Comparison of ENCODE assay signal across 10 mouse cellular contexts in genomic region chr11:95642534-95643280, GRCm38 (mm10). TPM values are rescaled to one million over a fixed set of nuclear protein-coding genes. Genes with fewer than 3 reads are reported as not detected.
DNase-seq lines count a peak whose midpoint lies in the region; ATAC-seq lines count a peak whose summit lies in the region.
"Had no signal": no experiment of that assay in that cellular context is flagged by ENCODE, and none has a peak within 500 bp of the region (broad histone marks: within the 10 kb centered on the region; RNA-seq: fewer than 3 reads in every experiment).

No protein-coding gene starts in this region.

- peaks cover 93% of the 10 kb centered on the region for H3K27me3 ChIP-seq in hindbrain, embryonic 10.5 days (ENCODE audit: insufficient read depth, poor library complexity, severe bottlenecking)
- peaks cover 24% of the 10 kb centered on the region; the same call in 1 of the 2 replicates for H3K27me3 ChIP-seq in hindbrain, embryonic 14.5 days (ENCODE audit: control insufficient read depth, insufficient read depth, low read length)
- peaks cover 3% of the 10 kb centered on the region; the same call in 1 of the 2 replicates for H3K27me3 ChIP-seq in forebrain, embryonic 16.5 days (replicated peaks; ENCODE audit: control insufficient read depth, insufficient read depth, low read length)
- peaks cover 90% of the 10 kb centered on the region for H3K27me3 ChIP-seq in heart, embryonic 10.5 days (ENCODE audit: insufficient read depth, poor library complexity, severe bottlenecking)
- H3K27me3 ChIP-seq in kidney, embryonic 15.5 days, result peaks cover 46% of the 10 kb centered on the region

- H3K4me2 ChIP-seq in hindbrain, embryonic 14.5 days (replicated peaks), result no peak overlapping the region
- no peak overlapping the region for H3K4me2 ChIP-seq in forebrain, embryonic 16.5 days (ENCODE audit: low read length)
- H3K4me2 ChIP-seq in kidney, embryonic 15.5 days, result no peak overlapping the region

- peaks cover 83% of the 10 kb centered on the region for H3K4me1 ChIP-seq in hindbrain, embryonic 10.5 days (replicated peaks)
- H3K4me1 ChIP-seq in hindbrain, embryonic 14.5 days (replicated peaks; ENCODE audit: control insufficient read depth, insufficient read depth, low read length), result peaks cover 15% of the 10 kb centered on the region; the same call in 1 of the 2 replicates
- H3K4me1 ChIP-seq in forebrain, embryonic 16.5 days (replicated peaks; ENCODE audit: control insufficient read depth, insufficient read depth, low read length), result peaks cover 36% of the 10 kb centered on the region
- H3K4me1 ChIP-seq in heart, embryonic 10.5 days, result peaks cover 70% of the 10 kb centered on the region
- peaks cover 58% of the 10 kb centered on the region for H3K4me1 ChIP-seq in kidney, embryonic 15.5 days

- no peaks in the 10 kb centered on the region for H3K9me3 ChIP-seq in hindbrain, embryonic 10.5 days
- no peaks in the 10 kb centered on the region for H3K9me3 ChIP-seq in hindbrain, embryonic 14.5 days (ENCODE audit: control insufficient read depth, low read length)
- no peaks in the 10 kb centered on the region for H3K9me3 ChIP-seq in forebrain, embryonic 16.5 days (ENCODE audit: control insufficient read depth, low read length)
- no peaks in the 10 kb centered on the region for H3K9me3 ChIP-seq in heart, embryonic 10.5 days
- no peaks in the 10 kb centered on the region for H3K9me3 ChIP-seq in kidney, embryonic 15.5 days (replicated peaks)

- no peaks in the 10 kb centered on the region for H3K36me3 ChIP-seq in hindbrain, embryonic 10.5 days
- H3K36me3 ChIP-seq in hindbrain, embryonic 14.5 days (replicated peaks; ENCODE audit: control insufficient read depth, insufficient read depth), result no peaks in the 10 kb centered on the region
- H3K36me3 ChIP-seq in forebrain, embryonic 16.5 days (ENCODE audit: control insufficient read depth, insufficient read depth), result no peaks in the 10 kb centered on the region
- H3K36me3 ChIP-seq in heart, embryonic 10.5 days, result no peaks in the 10 kb centered on the region
- no peaks in the 10 kb centered on the region for H3K36me3 ChIP-seq in kidney, embryonic 15.5 days

- H3K4me3 ChIP-seq in hindbrain, embryonic 10.5 days, result no peak overlapping the region
- H3K4me3 ChIP-seq in hindbrain, embryonic 14.5 days (replicated peaks; ENCODE audit: low read length), result no peak overlapping the region
- no peak overlapping the region for H3K4me3 ChIP-seq in forebrain, embryonic 16.5 days (replicated peaks; ENCODE audit: low read length)
- no peak overlapping the region for H3K4me3 ChIP-seq in heart, embryonic 10.5 days
- no peak overlapping the region for H3K4me3 ChIP-seq in kidney, embryonic 15.5 days (replicated peaks)

- H3K9ac ChIP-seq in hindbrain, embryonic 14.5 days, result no peak overlapping the region
- no peak overlapping the region for H3K9ac ChIP-seq in forebrain, embryonic 16.5 days (replicated peaks; ENCODE audit: low read depth, low read length)
- H3K9ac ChIP-seq in kidney, embryonic 15.5 days, result no peak overlapping the region

- intact Hi-C loops in left cerebral cortex, postnatal 4 days (cut with DNase I), result no loop called here

- no peak for DNase-seq in hindbrain, embryonic 10.5 days (ENCODE audit: low spot score)
- no peak for DNase-seq in hindbrain, embryonic 14.5 days (ENCODE audit: low spot score)
- DNase-seq in MN1 (ENCODE audit: low spot score), result peak; percentile 92
- peak; percentile 57 for DNase-seq in left cerebral cortex, postnatal 4 days
- no peak for DNase-seq in thymus, adult 18-20 months
- no peak for DNase-seq in heart, embryonic 10.5 days (ENCODE audit: low spot score)
- DNase-seq: cerebellum, adult 18-20 months; lung, postnatal 36 days had no signal

- 0 out of 2 replicates have a peak overlapping the region, but pooled peaks have one; percentile 24 for H3K27ac ChIP-seq in hindbrain, embryonic 10.5 days
- H3K27ac ChIP-seq in hindbrain, embryonic 14.5 days, result no peak overlapping the region
- no peak overlapping the region for H3K27ac ChIP-seq in forebrain, embryonic 16.5 days (ENCODE audit: low read length)
- no peak overlapping the region for H3K27ac ChIP-seq in heart, embryonic 10.5 days
- H3K27ac ChIP-seq in kidney, embryonic 15.5 days, result no peak overlapping the region

- 54% methylated on average over 12 of the region's 12 CpGs for WGBS in hindbrain, embryonic 10.5 days
- WGBS in hindbrain, embryonic 14.5 days, result 44% methylated on average over 12 of the region's 12 CpGs
- WGBS in forebrain, embryonic 16.5 days, result 14% methylated on average over 11 of the region's 12 CpGs
- 25% methylated on average over 11 of the region's 12 CpGs for WGBS in heart, embryonic 10.5 days
- WGBS in kidney, embryonic 15.5 days, result 35% methylated on average over 12 of the region's 12 CpGs

- no peak for ATAC-seq in hindbrain, embryonic 14.5 days (ENCODE audit: low FRiP score)
- peak; percentile 86 for ATAC-seq in forebrain, embryonic 16.5 days
- no peak for ATAC-seq in kidney, embryonic 15.5 days (replicated peaks; ENCODE audit: low FRiP score)

RNA-seq across cellular contexts. Expression of gene Phb, which starts 24.1 kb away (rescaled TPM):
- 222 and 248 TPM in 2 replicates for polyA plus RNA-seq in hindbrain, embryonic 10.5 days (2016; fragmentation: Nextera tagmentation; extraction: Ambion mirVana)
- polyA plus RNA-seq in hindbrain, embryonic 14.5 days (2014; fragmentation: Nextera tagmentation; extraction: Ambion mirVana), result 200 and 220 TPM in 2 replicates
- polyA plus RNA-seq in forebrain, embryonic 16.5 days (2015; fragmentation: Nextera tagmentation; extraction: Ambion mirVana), result 182 and 185 TPM in 2 replicates
- 100 to 1,000 TPM in 1 of 2 experiments, 10 to 100 TPM in 1; 96.0 to 104 TPM for total RNA-seq in left cerebral cortex, postnatal 4 days (2021)
- polyA plus RNA-seq in heart, embryonic 10.5 days (2016; fragmentation: Nextera tagmentation; extraction: Ambion mirVana), result 320 and 328 TPM in 2 replicates
- 270 and 290 TPM in 2 replicates for polyA plus RNA-seq in kidney, embryonic 15.5 days (2015; fragmentation: Nextera tagmentation; extraction: Ambion mirVana)

RNA-seq across cellular contexts. Expression of gene Ngfr, which starts 55.2 kb away (rescaled TPM):
- polyA plus RNA-seq in hindbrain, embryonic 10.5 days (2016; fragmentation: Nextera tagmentation; extraction: Ambion mirVana), result 28.7 and 51.6 TPM in 2 replicates
- polyA plus RNA-seq in hindbrain, embryonic 14.5 days (2014; fragmentation: Nextera tagmentation; extraction: Ambion mirVana), result 38.2 and 48.5 TPM in 2 replicates
- 8.2 and 8.7 TPM in 2 replicates for polyA plus RNA-seq in forebrain, embryonic 16.5 days (2015; fragmentation: Nextera tagmentation; extraction: Ambion mirVana)
- 1 to 10 TPM; 4.2 to 8.1 TPM for total RNA-seq in left cerebral cortex, postnatal 4 days (2021)
- polyA plus RNA-seq in heart, embryonic 10.5 days (2016; fragmentation: Nextera tagmentation; extraction: Ambion mirVana), result 4.5 and 9.9 TPM in 2 replicates
- 25.8 and 28.7 TPM in 2 replicates for polyA plus RNA-seq in kidney, embryonic 15.5 days (2015; fragmentation: Nextera tagmentation; extraction: Ambion mirVana)

Comparison
In these comparisons a context has a peak if more than half of its experiments do, and no peak if none do; other contexts are left out.
1. DNase-seq: peak in MN1 (single experiment) and left cerebral cortex, postnatal 4 days (single experiment); none in hindbrain, embryonic 10.5 days (single experiment), hindbrain, embryonic 14.5 days (single experiment), thymus, adult 18-20 months (0 of 2) and heart, embryonic 10.5 days (single experiment).